Mouse (Mus musculus) liver, postnatal 0 days (tissue): Measurements from ENCODE around the gene Cdh23.

Experiments used
- CTCF ChIP-seq: sonication (generic); IDR thresholded peaks from 2 replicates; pipeline ENCODE4 v1.5.1; 2016; ENCODE audit warnings: antibody characterized with exemption, low read depth
- EP300 ChIP-seq: IDR thresholded peaks from 2 replicates; pipeline ENCODE4 v1.6.1; 2016; ENCODE audit warnings: antibody characterized with exemption, low read depth, mild to moderate bottlenecking

GRCm38 (mm10) chr10:60287161-60287560 is 409.1 kb downstream of the Cdh23 start:
- TF ChIP-seq EP300 (no peak), CTCF (no peak)
